Mouse (Mus musculus): Measurements from ENCODE around the gene Nudc.

- TF ChIP-seq CTCF (IDR thresholded peaks at IDR 0.05; ENCODE audit: borderline replicate concordance, insufficient read depth, low read length) (no peak), POLR2A (IDR thresholded peaks at IDR 0.05; ENCODE audit: low read depth, low read length) (no peak)
Observed at GRCm38 (mm10) chr4:133574843-133575202, 29.0 kb upstream of the Nudc start.
